Mouse (Mus musculus) right cerebral cortex, postnatal 4 days (tissue): ENCODE measurements around the gene Amdhd2.
A peak's percentile ranks its signal among the peaks of the same experiment; 100 is the strongest.

Source experiments
- DNase-seq: peaks from one replicate; pipeline ENCODE4 v3.0.0-alpha.2; 2022

Gene Amdhd2

GRCm38 (mm10) chr17:24197032-24197824, 33.7 kb upstream of the Amdhd2 start:
- DNase-seq = no peak

GRCm38 (mm10) chr17:24195349-24195748, 31.8 kb upstream of the Amdhd2 start:
- no peak for DNase-seq

GRCm38 (mm10) chr17:24193769-24194168, 30.2 kb upstream of the Amdhd2 start:
- no peak for DNase-seq

GRCm38 (mm10) chr17:24193268-24193667, 29.7 kb upstream of the Amdhd2 start:
- no peak for DNase-seq

GRCm38 (mm10) chr17:24192848-24193247, 29.3 kb upstream of the Amdhd2 start:
- no peak for DNase-seq

- DNase-seq = no peak
Observed at GRCm38 (mm10) chr17:24191481-24191880, 27.9 kb upstream of the Amdhd2 start.

- no peak for DNase-seq
Observed at GRCm38 (mm10) chr17:24190934-24191333, 27.4 kb upstream of the Amdhd2 start.

GRCm38 (mm10) chr17:24174259-24174658, 10.7 kb upstream of the Amdhd2 start:
- no peak for DNase-seq

- peak; percentile 66 for DNase-seq
Observed at GRCm38 (mm10) chr17:24173423-24173822, 9.9 kb upstream of the Amdhd2 start.

- no peak for DNase-seq
Observed at GRCm38 (mm10) chr17:24171738-24172137, 8.2 kb upstream of the Amdhd2 start.

- DNase-seq = no peak
Observed at GRCm38 (mm10) chr17:24170729-24171128, 7.2 kb upstream of the Amdhd2 start.

- DNase-seq = no peak
Observed at GRCm38 (mm10) chr17:24170125-24170524, 6.6 kb upstream of the Amdhd2 start.

GRCm38 (mm10) chr17:24169317-24170065, 5.9 kb upstream of the Amdhd2 start, which contains the start of gene Atp6v0c:
TSS of gene Atp6v0c (minus strand) at chr17:24169702.
- peak; percentile 96 for DNase-seq

- peak; percentile 79 for DNase-seq
Observed at GRCm38 (mm10) chr17:24168590-24169277, 5.2 kb upstream of the Amdhd2 start.

GRCm38 (mm10) chr17:24167891-24168505, 4.4 kb upstream of the Amdhd2 start:
- DNase-seq = no peak

GRCm38 (mm10) chr17:24167120-24167519, 3.6 kb upstream of the Amdhd2 start:
- no peak for DNase-seq

- DNase-seq = no peak
Observed at GRCm38 (mm10) chr17:24164566-24165259, 1.1 kb upstream of the Amdhd2 start.

- DNase-seq = no peak
Observed at GRCm38 (mm10) chr17:24162584-24163175, 886 bp downstream of the Amdhd2 start.

- no peak for DNase-seq
Observed at GRCm38 (mm10) chr17:24161466-24161865, 2.1 kb downstream of the Amdhd2 start.

GRCm38 (mm10) chr17:24157526-24157925, 6.0 kb downstream of the Amdhd2 start:
- DNase-seq = no peak

GRCm38 (mm10) chr17:24157121-24157520, 6.4 kb downstream of the Amdhd2 start:
- DNase-seq = no peak

GRCm38 (mm10) chr17:24156394-24156793, 7.2 kb downstream of the Amdhd2 start:
- no peak for DNase-seq
